Mouse (Mus musculus) WW6 (cell line): Measurements from ENCODE around the gene Tle6.
"Not testable (repeated sequence)": the region's sequence is repeated elsewhere in the genome, so short reads cannot be mapped to it uniquely, and the experiment has no call there.

ENCODE experiments used
- DNase-seq: peaks from one replicate; pipeline ENCODE4 v3.0.0-alpha.2; 2013; ENCODE audit warnings: low read depth, low spot score

Tle6 gene

DNA sequence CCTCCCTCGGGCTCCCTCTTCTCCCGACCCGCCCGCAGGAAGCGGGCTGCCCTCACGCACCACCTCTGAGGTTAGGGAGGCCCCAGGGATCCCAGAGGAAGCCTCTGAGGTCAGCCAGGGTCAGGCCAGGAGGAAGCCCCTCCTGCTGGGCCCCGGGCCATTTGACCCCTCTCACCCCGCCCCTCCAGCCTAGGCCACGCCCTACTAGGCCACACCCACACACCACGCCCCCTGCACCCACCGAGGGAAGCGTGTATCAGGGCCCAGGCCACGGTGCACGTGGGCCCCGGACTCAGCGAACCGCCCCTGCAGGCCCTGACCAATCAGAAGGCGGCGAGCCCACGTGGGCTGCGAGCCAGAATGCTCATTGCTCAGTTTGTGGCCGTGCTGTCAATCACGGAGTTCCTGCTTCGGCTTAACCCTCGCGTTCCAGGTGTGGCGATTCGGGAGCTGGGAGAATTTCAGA lies at the start of gene Tle6:
Gene Tle6 (minus strand): TSS at position 336 of the 466 bp plus-strand sequence.
- peak; percentile 97 for DNase-seq

GRCm38 (mm10) chr10:81648803-81649775 lies 48.2 kb upstream of the Tle6 start, which contains the start of gene Gm10778:
Gm10778 (plus strand) TSS chr10:81649059.
- peak; percentile 76 for DNase-seq

DNA sequence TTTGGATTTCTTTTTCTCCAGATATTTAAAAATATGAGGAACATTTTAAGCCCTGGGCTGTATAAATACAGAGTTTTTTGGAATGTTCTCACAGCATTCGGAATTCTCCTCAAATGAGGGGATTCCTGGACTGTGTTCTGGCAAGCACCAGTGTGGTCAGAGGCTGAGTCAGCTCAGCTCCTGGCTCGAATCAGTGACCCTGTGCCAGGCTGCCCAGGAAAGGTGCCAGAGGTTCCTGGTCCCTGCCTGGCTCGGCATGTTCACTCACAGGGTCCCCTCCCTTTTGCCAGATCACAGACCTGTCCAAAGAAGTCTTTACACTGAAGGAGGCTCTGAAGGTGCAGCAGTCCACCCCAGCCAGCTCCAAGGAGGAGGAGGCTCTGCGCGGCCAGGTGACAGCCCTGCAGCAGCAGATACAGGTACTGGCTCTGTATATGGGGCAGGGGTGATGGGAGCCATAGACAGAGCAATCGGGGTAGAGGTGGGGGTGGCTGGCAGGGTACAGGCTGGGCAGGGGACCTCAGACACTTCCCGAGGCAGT lies 45.2 kb upstream of the Tle6 start:
- DNase-seq: no peak

DNA sequence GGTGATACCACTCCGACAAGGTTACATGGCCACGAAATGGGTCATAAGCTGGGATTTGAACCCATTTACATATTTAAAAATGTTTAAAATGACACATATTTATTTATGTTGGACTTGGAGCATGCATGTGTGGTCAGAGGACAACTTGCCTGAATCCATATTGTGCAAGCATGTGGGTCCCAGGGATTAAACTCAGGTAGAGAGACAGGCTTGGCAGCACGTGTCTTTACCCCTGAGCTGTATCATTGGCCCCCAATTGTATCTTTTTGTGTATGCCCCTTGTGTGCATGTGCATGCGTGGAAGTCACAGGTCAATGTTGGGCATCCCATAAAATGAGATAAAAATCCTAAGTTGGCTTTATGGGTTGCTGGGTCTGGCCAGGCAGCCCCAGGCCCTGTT lies 44.5 kb upstream of the Tle6 start:
- no peak for DNase-seq

DNA sequence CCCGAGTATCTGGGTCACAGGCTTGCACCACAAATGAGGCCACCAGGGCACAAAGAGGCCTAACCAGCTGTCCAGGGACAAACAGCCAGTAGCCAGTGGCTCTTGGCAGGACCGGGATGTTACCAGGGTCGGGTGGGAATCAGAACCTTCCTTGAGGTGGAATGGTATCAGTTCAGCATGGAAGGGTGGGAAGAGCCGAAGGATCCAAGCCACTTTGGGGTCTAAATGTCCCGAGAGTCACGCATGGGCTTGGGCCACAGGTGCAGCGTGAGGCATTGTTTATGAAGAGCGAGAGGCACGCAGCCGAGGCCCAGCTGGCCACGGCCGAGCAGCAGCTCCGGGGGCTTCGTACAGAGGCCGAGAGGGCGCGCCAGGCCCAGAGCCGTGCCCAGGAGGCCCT lies 43.8 kb upstream of the Tle6 start:
- DNase-seq: no peak

- DNase-seq: no peak
Observed at GRCm38 (mm10) chr10:81644162-81644561, 43.3 kb upstream of the Tle6 start.

- peak; percentile 93 for DNase-seq
Observed at GRCm38 (mm10) chr10:81643449-81644055, 42.7 kb upstream of the Tle6 start.

GRCm38 (mm10) chr10:81642648-81643448 lies 42.0 kb upstream of the Tle6 start:
- no peak for DNase-seq

- DNase-seq: no peak
Observed at GRCm38 (mm10) chr10:81641978-81642647, 41.2 kb upstream of the Tle6 start.

DNA sequence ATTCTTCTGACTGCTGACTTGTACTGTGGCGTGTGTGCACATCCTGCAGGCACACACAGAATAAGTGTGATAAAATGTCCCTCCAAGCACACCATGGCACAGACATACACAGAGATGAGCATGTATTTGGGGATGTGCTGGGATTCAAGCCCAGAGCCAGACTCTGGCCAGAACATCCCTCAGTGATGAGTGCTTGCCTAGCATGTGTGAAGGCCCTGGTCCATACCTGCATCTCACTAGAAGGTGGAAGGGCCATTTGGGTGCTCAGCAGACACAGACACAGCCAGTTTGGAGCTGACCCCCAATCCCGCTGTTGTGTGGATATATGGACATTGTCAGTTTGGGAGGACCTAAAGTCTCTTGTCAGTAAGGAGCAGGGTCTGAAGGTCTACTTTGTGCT lies 40.7 kb upstream of the Tle6 start:
- no peak for DNase-seq

DNA sequence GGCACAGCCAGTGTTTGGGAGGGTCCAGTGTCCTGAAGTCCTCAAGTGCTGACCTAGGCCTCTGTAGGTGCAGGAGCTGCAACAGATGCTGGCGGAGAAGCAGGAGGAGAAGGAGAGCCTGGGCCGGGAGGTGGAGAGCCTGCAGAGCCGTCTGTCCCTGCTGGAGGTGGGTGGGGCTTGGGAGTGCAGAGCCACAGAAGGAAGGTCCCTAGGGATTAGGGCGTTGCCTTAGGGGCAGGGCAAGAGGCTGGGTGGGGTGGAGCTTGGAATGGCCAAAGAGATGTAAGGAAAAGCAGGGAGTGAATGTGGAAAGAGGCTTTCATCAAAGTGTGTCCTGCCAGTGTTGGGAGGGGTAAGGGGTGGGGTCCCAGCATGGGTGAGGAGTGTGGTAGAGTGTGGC lies 40.0 kb upstream of the Tle6 start:
- not testable (repeated sequence) for DNase-seq

DNA sequence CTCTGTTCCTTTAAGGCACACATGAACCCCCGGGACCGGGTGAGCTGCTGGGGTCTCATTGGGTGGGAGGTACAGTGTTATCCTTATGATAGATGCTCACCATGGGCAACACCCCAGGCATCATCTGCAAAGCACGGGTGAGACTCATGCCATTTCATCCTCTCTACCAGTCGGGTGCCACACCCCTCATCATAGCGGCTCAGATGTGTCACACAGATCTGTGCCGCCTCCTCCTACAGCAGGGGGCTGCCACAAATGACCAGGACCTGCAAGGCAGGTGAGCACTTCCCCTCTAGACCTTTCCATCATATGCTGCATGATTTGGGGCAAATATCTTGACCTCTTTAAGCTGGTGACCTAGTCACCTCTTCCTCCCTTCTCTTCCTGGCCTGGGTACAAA lies 37.2 kb upstream of the Tle6 start:
- no peak for DNase-seq

DNA sequence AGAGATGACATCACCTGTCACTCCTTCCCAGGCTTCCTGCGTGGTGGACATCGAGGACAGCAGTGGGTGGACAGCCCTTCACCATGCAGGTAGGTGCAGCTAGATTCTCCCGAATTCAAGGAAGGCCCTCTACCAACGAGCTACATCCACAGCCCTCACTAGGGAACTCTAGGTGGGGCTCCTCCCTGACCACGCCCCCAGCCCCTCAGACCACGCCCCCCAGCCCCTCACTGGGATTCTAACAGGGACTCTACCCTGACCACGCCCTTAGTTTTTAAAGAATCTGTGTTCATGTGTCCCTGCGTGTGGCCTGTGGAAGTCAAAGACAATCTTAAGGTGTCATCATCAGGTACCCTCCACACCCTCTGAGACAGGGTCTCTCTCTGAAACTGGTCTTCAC lies 35.5 kb upstream of the Tle6 start:
- DNase-seq: no peak

GRCm38 (mm10) chr10:81633253-81634099 lies 32.6 kb upstream of the Tle6 start:
- peak; percentile 87 for DNase-seq

DNA sequence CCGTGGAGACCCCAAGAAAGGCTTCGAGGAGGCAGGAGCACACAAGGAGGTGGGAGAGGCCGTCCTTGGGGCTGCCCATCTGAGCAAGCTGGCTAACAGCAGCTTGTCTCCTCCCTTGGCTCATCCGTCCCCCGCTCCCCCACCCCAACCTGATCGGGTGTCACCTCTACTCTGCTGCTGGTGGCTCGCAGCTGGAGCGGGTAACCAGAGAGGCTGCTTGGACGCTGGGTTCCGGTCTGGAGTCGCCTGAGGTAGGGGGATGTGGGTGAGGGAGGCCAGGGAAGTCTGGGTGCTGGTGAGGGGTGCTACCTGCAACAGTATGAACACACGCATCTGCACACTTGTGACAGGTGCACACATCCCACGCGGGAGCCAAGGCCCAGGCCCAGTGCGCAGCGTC lies 27.5 kb upstream of the Tle6 start, which contains the start of gene Ankrd24:
Gene Ankrd24 (plus strand): TSS at position 151 of the 400 bp plus-strand sequence.
- no peak for DNase-seq

DNA sequence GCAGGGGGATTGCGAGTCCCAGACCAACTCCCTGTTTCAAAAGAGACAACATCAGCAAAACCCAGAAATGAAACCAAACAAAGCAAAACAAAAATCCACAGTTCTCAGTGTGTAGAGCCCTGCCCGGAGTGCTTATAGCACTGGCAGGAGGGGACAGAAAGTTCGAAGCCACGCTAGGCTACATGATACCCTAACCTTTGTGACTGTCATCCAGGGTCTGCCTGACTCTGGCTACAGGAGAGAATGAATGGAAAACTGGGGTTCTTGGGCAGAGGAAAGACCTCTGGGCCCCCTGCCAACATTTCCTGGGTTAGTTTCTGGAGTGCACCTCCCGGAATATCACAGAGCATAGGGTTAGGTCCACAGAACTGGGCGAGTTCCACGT lies 27.0 kb upstream of the Tle6 start:
- DNase-seq: no peak

GRCm38 (mm10) chr10:81626994-81627835 lies 26.3 kb upstream of the Tle6 start, which contains the start of gene Sirt6:
Sirt6 (minus strand) TSS chr10:81627797.
- peak; percentile 90 for DNase-seq

DNA sequence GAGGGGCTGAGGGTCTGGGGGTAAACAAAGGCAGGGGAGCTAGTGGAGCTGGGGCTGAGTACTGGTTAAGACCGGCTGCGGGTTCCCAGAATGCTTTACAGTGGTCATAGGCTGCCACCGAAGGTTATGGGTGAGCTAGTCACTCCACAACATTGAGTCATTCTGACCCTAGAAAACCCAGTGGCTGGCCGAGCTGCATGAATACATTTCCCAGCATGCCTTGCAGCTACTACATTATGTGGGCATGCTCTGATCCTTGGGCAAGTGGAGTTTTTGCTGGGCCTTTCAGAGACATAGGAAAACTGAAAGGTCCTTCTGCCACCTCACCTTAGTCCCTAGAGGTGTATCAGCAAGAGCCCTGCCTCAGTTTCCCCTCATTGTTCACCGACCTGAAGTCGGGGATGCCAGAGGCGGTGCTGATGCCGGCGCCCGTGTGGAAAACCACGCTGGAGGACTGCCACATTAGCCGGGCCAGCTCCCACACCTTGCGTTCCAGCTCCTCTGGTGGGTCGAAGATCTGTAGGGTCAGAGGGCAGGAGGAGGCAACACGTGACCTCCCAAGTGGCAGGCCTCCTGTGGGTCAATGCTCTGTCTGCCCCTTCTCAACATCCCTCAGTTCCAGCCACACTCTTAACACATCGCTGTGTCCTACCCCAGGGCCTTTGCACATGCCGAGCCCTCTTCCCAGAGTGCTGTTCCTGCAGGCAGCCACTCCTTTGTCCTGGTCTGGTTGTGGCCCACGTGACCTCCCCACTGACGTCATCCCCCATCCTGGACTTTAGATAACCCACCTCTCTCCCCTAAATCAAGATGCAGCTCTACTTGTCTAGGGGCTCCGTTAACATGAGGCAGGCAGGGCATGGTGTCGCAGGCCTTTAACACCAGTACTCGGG lies 25.5 kb upstream of the Tle6 start:
- no peak for DNase-seq
